Mouse (Mus musculus): Measurements from ENCODE around the gene Atp6v1g3.

Gene Atp6v1g3

DNA sequence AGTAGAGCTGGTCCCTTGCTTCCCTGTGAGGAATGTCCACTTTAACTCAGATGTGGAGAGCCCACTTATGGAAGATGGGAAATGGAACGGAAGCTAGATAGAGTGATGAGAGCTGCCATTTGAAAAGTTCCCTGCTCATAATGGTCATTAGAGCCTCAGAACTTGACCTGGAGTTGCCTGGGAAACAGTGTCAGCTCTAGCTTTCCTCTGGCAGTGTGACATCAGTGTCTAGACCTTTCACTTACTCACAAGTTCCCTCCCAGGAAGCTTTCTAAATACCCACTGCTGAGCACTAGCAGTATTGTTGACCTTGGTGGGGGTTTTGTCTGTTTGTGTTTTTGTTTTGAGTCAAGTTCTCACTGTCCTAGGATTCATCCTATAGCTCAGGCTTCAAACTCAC lies 15.2 kb downstream of the Atp6v1g3 start:
- DNase-seq (ENCODE audit: low read depth, low spot score): no peak

DNA sequence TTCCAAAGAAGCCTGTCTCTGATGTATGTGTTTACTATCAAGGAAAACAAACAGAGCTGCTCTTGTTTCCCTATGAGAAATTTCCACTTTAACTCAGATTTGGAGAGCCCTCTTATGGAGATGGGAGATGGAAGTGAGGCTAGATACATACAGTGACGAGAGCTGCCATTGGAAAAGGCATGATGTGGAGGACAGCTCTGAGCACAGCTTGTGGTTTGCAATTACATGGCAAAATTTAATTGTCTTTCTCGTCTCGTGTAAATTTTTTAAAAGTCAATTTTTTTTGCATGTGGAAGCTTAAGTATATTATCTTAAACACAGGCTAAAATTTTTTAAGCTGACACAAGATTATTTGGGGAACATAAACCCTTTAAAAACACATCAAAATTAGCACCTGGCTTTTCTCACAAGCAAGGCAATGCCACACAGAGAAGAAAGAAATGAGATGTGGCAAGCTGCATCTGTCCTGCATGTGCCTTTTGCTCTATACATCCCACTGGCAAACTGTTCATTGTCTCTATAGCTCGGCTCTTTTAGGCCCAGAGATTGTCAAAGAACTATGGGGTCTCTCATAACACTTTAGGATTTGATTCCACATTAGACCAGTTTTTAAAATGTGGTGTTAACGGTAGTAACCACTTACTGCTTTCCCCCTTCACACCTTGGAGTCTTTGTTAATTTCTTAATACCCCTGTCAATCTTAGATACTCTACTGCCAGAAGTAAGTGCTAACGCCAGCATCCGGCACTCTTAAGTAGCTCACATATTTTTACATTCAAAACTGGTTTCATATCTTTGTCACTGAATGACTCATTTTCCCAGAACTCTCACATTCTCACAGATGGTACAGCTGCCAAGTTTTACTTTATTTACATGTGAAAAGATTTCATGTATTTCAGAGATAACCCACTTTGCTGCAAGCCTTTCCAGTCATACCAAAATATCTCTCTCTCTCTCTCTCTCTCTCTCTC lies 16.2 kb downstream of the Atp6v1g3 start:
- peak; percentile 82 for DNase-seq (ENCODE audit: low read depth, low spot score)

GRCm38 (mm10) chr1:138291463-138291862 lies 17.9 kb downstream of the Atp6v1g3 start:
- DNase-seq (ENCODE audit: low read depth, low spot score): no peak

DNA sequence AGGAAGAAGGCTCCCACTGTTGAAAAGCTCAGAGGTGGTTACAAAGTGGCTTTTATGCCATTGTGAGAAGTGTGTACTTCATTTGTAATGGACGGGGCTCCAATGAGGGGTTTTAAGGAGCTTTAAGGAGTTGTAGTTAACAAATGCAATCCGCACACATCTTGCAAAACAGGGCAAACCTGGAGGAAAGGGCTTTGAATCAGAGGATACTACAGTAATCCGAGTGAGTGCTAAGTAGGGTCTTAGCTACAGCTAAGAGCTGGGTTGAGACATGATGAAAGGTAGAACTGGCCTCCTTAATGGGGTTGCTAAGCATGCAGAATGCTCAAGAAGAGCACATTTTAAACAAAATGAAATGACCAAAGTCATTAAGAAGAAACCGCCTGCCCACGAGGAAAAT lies 20.9 kb downstream of the Atp6v1g3 start:
- no peak for DNase-seq (ENCODE audit: low read depth, low spot score)

DNA sequence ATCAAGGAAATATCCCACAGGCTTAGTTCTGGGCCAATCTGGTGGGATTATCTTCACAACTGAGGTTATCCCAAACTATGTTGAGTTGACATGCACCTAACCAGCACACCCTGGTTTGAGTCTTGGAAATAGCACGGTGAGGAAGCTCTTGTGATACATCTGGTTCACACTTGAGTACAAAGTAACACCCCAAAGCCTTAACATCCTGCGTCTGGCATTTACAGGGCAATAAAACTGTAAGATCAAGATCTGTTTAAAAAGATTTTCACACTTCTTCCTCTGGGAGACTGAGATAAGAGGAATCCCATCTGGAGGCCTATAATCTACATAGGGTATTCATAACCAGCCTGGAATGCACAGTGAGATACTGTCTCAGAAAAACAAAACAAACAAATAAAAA lies 24.6 kb downstream of the Atp6v1g3 start:
- DNase-seq (ENCODE audit: low read depth, low spot score): no peak

- no peak for DNase-seq (ENCODE audit: low read depth, low spot score)
Measured at GRCm38 (mm10) chr1:138299576-138299975, 26.0 kb downstream of the Atp6v1g3 start.

DNA sequence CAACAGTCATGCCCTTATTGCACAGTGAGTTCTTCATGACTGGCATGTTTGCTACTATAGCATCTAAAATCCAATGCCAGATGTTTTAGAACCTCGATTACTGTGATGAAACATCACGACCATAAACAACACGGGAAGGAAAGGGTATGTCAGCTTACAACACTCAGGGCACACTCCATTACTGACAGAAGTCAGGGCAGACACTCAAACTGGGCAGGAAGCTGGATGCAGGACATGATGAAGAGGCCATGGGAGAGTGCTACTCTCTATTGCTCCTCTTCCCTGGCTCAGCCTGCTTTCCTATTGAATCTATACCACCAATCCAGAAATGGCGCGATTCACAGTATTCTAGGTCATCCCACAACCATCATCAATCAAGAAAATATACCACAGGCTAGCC lies 28.4 kb downstream of the Atp6v1g3 start:
- no peak for DNase-seq (ENCODE audit: low read depth, low spot score)

GRCm38 (mm10) chr1:138302756-138303155 lies 29.2 kb downstream of the Atp6v1g3 start:
- no peak for DNase-seq (ENCODE audit: low read depth, low spot score)

DNA sequence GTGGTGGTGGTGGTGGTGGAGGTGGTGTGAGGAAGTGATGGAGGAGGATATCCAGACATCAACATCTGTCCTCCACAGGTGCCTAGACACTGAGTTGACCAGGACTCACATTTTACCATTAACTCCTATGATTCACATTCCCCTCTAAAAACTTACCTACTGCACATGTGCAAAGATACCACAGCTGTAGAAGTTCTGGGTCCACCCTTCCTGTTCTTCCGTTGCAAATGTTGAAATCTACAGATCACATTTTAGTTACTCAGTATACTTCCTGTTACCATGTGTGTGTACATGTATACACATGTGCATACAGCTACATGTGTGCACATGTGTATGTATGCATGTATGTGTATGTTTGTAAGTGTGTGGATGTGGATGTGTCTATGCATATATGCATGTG lies 29.8 kb downstream of the Atp6v1g3 start:
- no peak for DNase-seq (ENCODE audit: low read depth, low spot score)

DNA sequence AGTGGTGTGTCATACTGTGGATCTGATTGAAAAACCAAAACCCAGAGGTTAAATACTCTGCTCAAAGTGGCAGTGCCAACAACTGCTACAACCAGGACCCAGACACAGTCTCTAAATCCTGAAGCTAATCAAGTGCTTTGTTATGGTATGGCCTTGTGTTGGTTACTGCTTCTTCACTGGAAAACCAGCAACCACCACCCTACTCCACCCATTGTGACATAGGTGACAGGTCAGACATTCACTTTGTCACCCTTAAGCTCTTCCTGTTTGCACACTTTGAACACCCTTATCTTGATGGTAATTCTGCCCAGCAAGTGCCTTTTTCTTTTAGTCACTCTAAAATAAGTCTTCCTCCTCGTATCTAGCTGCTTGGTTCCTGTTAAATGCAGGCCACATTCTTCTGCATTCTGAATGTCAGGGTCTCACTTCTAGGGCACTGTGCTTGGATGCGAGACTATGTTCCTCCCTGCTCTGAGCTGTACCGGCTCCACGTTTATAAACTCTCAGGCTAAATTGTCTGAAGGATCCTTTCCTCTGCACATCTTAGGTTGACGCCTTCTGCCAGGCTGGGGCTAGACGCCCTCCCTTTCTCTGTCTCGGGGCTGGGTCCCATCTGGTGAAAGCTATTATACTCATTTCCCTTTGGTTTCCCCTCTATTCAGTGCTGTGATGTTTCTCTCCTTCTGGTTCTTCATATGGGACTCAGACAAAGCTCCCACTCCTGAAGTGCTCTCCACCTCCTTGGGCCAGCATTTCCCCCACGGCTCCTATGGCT lies 30.8 kb downstream of the Atp6v1g3 start:
- DNase-seq (ENCODE audit: low read depth, low spot score): no peak

GRCm38 (mm10) chr1:138322657-138323056 lies 49.1 kb downstream of the Atp6v1g3 start:
- no peak for DNase-seq (ENCODE audit: low read depth, low spot score)

GRCm38 (mm10) chr1:138323076-138323630 lies 49.6 kb downstream of the Atp6v1g3 start:
- DNase-seq (ENCODE audit: low read depth, low spot score): no peak

GRCm38 (mm10) chr1:138326091-138326490 lies 52.6 kb downstream of the Atp6v1g3 start:
- no peak for DNase-seq (ENCODE audit: low read depth, low spot score)

GRCm38 (mm10) chr1:138326566-138326965 lies 53.0 kb downstream of the Atp6v1g3 start:
- no peak for DNase-seq (ENCODE audit: low read depth, low spot score)

GRCm38 (mm10) chr1:138327466-138328245 lies 54.1 kb downstream of the Atp6v1g3 start:
- no peak for DNase-seq (ENCODE audit: low read depth, low spot score)

DNA sequence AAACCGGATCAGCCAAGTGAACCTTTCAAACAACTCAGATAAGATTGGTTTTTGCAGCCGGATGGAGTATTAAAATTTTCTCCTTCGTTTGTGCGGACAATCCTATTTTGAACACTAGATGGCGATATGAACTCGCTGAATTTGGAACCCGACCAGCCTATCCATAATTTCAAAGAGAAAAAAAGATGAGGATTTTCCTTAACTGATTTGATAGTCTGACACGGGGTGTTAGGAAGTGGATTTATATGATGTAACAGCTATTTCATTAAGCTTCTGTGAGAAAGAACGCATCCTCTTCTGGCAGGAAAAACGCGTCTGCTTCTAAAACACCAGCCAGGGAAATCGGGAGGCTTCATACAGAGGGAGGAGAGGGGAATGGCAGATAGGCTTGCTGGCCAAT lies 54.8 kb downstream of the Atp6v1g3 start:
- peak; percentile 26 for DNase-seq (ENCODE audit: low read depth, low spot score)

GRCm38 (mm10) chr1:138330556-138330955 lies 57.0 kb downstream of the Atp6v1g3 start:
- no peak for DNase-seq (ENCODE audit: low read depth, low spot score)

GRCm38 (mm10) chr1:138331596-138331995 lies 58.1 kb downstream of the Atp6v1g3 start:
- no peak for DNase-seq (ENCODE audit: low read depth, low spot score)

DNA sequence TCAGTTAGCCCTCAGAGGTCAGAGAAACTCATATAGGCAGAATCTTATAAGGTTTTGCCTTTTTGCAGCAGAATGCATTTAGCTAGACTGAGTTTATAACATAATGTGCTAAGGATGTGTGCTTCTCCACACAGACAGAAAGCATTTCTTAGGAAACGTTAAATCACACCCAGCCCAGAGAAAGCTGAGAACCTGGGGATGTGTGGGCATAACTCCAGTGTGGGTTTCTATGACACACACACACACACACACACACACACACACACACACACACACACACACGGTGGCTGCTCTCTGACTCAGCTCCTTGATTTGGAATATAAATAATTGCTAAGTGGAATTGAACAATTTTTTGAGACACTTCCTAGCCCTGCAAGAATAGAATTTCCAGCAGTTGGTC lies 61.2 kb downstream of the Atp6v1g3 start:
- peak; percentile 27 for DNase-seq (ENCODE audit: low read depth, low spot score)

GRCm38 (mm10) chr1:138337417-138337816 lies 63.9 kb downstream of the Atp6v1g3 start:
- no peak for DNase-seq (ENCODE audit: low read depth, low spot score)

All from telencephalon, adult 2 months (tissue).